Mouse (Mus musculus) testis, adult 2 months (tissue): ENCODE measurements around the gene Taar2. TPM values are rescaled to one million over a fixed set of nuclear protein-coding genes. Genes with fewer than 3 reads are reported as not detected.
A peak's percentile ranks its signal among the peaks of the same experiment; 100 is the strongest.

Experiments
- H3K27ac ChIP-seq: fragments of 200-500 bp; 2 replicates; pipeline ENCODE4 v1.5.1; 2012; ENCODE audit warnings: low read depth, low read length; ENCODE audit not compliant: control insufficient read depth, insufficient read depth
- H3K27me3 ChIP-seq: fragments of 200-500 bp; 2 replicates; pipeline ENCODE4 v1.6.1; 2012; ENCODE audit warnings: mild to moderate bottlenecking, low read length, moderate library complexity; ENCODE audit not compliant: control insufficient read depth, insufficient read depth
- H3K36me3 ChIP-seq: fragments of 200-500 bp; 2 replicates; pipeline ENCODE4 v1.6.1; 2012; ENCODE audit warnings: mild to moderate bottlenecking, low read length; ENCODE audit not compliant: control insufficient read depth, insufficient read depth
- H3K4me1 ChIP-seq: fragments of 200-500 bp; 2 replicates; pipeline ENCODE4 v1.6.1; 2012; ENCODE audit warnings: low read length; ENCODE audit not compliant: control insufficient read depth, insufficient read depth
- H3K4me3 ChIP-seq: fragments of 200-500 bp; 2 replicates; pipeline ENCODE4 v1.5.1; 2012; ENCODE audit warnings: low read depth, mild to moderate bottlenecking, low read length, moderate library complexity, mixed read lengths; ENCODE audit not compliant: control insufficient read depth
- CTCF ChIP-seq: fragments of 200-500 bp; IDR thresholded peaks from 2 replicates; pipeline ENCODE4 v1.5.1; 2012; ENCODE audit warnings: low read depth, mild to moderate bottlenecking, inconsistent platforms, low read length, moderate library complexity; ENCODE audit not compliant: control insufficient read depth, insufficient read depth, insufficient replicate concordance
- POLR2A ChIP-seq: fragments of 200-500 bp; IDR thresholded peaks from 2 replicates; pipeline ENCODE4 v1.6.1; 2012; ENCODE audit warnings: low read depth, mild to moderate bottlenecking, inconsistent platforms, low read length, moderate library complexity; ENCODE audit not compliant: control insufficient read depth
- polyA plus RNA-seq: library from polyadenylated mRNA; depleted of rRNA; stranded (reverse); fragments of >200 nt; gene quantifications from 2 replicates; pipeline ENCODE4 v1.2.3, GENCODE M21; 2012; rRNA removed

The Taar2 gene
- polyA plus RNA-seq, result not detected in 2 replicates

DNA sequence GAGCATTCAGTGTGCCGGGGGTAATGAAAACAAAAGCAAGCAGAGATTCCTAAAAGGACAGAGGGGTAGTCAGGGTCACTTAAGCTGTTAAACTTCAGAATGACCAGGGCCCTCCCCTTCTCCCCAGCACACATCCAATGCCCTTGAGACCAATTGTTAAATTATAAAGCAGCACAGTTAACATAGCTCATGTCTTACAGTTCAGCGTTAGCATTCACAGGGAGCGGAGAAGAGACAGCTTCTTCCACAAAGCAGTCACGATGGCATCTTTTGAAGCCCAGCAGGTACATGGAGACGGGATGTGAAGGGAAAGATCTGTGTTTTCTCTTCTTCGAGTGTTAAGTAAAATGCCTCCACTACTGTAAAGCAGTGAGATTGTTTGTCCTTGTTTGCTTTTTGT, at the start of gene Taar2:
Gene Taar2 (plus strand): TSS at position 261 of the 400 bp plus-strand sequence.
- H3K27me3 ChIP-seq, result no peaks in the 10 kb centered on the region
- TF ChIP-seq CTCF, result no peak
- no peak within 1 kb of the TSS for H3K4me3 ChIP-seq
- peaks cover 3% of the 10 kb centered on the region; the same call in 1 of the 2 replicates for H3K4me1 ChIP-seq
- no peak within 1 kb of the TSS for H3K27ac ChIP-seq
- H3K36me3 ChIP-seq, result no peaks in the 10 kb centered on the region

DNA sequence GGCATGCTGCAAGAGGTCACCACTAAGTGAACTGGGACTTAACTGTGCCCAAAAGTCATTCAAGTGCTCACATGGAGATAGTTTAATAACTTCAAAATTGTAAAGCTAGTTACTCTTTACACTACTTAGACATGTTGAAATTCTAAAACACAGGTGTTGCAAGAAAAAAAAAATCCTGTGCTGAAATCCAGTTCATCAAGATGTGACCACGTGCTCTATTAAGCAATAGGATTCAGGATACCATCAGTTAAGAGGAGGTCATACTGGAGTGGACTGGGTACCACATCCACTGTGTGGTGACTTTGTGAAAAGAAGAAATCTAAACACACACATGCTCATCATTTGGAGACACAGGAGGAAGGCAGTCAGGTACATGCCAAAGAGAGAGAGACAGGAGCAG, 45.4 kb upstream of the Taar2 start:
- no peak for TF ChIP-seq POLR2A
- no peak for TF ChIP-seq CTCF
- no peaks in the 10 kb centered on the region for H3K27me3 ChIP-seq
- H3K27ac ChIP-seq, result no peak overlapping the region
- no peaks in the 10 kb centered on the region for H3K36me3 ChIP-seq
- peaks cover 5% of the 10 kb centered on the region for H3K4me1 ChIP-seq
- no peak overlapping the region for H3K4me3 ChIP-seq

DNA sequence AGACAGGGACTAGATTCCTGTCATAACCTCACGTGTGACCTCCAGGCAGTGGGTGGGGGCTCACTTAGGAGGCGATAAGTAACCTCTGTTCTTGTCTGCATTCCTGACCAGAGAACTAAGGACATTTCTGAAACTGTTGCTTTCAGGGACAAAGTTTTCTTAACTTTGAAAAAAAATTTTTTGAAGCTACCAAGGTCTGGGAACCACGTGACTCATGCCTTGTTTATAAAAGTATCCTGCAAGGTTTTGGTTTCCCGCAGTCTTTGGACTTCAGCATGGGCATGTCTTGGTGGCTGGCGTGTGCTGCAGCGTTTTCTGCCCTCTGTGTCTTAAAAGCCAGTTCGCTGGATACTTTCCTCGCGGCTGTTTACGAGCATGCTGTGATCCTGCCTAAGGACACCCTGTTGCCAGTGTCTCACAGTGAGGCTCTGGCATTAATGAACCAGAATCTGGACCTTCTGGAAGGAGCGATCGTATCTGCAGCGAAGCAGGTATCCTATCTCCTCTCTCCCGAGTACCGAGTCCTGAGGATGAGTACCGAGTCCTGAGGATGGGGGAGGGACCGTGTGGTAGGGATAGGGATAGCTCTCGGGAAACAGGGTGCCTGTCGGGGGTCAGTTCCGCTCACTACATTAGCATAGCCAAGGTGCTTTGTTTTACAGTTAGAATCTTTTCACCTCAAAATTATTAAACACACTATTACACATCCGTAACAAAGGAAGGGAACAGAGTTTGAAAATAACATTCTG, 43.6 kb upstream of the Taar2 start, which contains the start of gene Vnn1:
Gene Vnn1 (plus strand): TSS at position 88 of the 749 bp plus-strand sequence.
- TF ChIP-seq POLR2A (no peak), CTCF (no peak)
- Histone ChIP-seq H3K4me3 (peak within 1 kb of the TSS; percentile 61), H3K4me1 (peaks cover 5% of the 10 kb centered on the region), H3K27me3 (no peaks in the 10 kb centered on the region), H3K36me3 (no peaks in the 10 kb centered on the region), H3K27ac (no peak within 1 kb of the TSS)

DNA sequence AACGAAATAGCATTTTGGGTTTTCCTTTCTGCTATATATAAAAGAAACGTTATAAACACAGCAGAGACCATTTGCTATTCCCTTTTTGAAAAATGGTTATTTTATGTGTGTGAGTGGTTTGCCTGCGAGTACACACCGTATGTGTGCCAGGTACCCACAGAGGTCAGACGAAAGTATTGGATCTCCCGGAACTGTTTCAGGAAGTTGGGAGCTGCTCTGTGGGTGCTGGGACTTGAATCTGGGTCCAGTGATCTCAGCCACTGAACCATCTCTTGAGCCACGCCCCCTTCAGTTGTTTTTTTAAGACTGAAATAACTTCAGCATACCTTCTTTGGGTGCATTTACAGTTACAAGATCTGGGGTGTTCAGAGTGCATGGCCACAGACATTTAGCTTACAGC, 43.0 kb upstream of the Taar2 start:
- Histone ChIP-seq H3K4me1 (peaks cover 5% of the 10 kb centered on the region), H3K27ac (no peak overlapping the region), H3K36me3 (no peaks in the 10 kb centered on the region), H3K27me3 (no peaks in the 10 kb centered on the region), H3K4me3 (no peak overlapping the region)
- TF ChIP-seq CTCF (no peak), POLR2A (no peak)

DNA sequence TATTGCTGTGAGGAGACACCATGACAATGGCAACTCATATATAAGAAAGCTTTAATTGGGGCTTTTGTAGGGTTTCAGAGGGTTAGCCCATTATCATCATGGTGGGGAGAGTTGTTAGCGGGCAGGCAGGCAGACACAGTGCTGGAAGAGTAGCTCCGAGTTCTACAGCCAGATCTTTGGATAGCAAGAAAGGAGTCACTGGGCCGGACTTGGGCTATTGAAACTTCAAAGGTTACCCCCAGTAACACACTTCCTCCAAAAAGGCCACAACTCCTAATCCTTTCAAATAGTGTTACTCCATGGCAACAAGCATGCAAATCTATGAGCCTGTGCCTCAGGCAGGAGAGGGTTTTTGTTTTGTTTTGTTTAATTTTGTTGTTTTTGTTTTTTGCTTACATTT, 37.3 kb upstream of the Taar2 start:
- H3K27ac ChIP-seq, result no peak overlapping the region
- H3K27me3 ChIP-seq, result no peaks in the 10 kb centered on the region
- H3K4me1 ChIP-seq, result peaks cover 2% of the 10 kb centered on the region
- TF ChIP-seq POLR2A, result no peak
- no peak for TF ChIP-seq CTCF
- no peak overlapping the region for H3K4me3 ChIP-seq
- no peaks in the 10 kb centered on the region for H3K36me3 ChIP-seq

DNA sequence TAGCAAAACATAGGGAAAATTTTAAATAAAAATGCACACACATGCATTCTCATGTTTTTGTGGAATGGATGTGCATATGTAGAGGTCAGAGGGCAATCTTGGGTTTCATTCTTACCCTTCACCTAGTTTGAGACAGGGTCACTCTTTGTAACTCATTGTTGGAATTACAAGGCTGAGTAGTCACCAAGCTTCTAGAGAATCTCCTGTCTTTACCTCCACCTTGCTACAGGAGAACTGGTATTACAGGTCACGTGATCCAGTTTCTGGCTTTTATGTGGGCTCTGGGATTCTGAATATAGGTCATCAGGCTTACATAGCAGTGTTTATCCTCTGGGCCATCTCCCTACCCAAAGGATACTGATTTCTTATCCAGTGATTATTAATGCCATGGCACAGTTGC, 32.7 kb upstream of the Taar2 start:
- Histone ChIP-seq H3K27ac (no peak overlapping the region), H3K4me1 (peaks cover 2% of the 10 kb centered on the region), H3K27me3 (no peaks in the 10 kb centered on the region), H3K36me3 (no peaks in the 10 kb centered on the region), H3K4me3 (no peak overlapping the region)
- TF ChIP-seq CTCF (no peak), POLR2A (no peak)

DNA sequence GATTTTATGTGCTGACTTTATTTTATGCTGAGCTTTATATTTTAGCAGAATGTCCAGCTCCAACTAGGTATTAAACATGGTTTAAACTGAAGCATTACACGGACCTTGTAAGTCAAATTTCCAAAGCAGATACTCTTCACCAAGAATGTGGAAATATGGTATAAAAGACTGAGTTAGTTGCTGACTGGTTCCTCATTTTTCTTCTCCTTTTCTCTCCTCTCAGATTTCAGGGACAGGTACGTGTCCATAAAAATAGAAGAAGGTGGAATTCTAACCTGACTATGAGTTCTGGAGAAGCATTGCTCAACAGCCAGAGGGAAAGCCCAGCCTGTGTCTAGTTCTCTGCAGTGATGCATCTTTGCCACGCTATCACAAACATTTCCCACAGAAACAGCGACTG, 18.3 kb upstream of the Taar2 start, which contains the start of gene Taar1:
Gene Taar1 (plus strand): TSS at position 301 of the 400 bp plus-strand sequence.
- TF ChIP-seq CTCF (no peak), POLR2A (no peak)
- H3K27ac ChIP-seq, result no peak within 1 kb of the TSS
- H3K36me3 ChIP-seq, result no peaks in the 10 kb centered on the region
- no peak within 1 kb of the TSS for H3K4me3 ChIP-seq
- no peaks in the 10 kb centered on the region for H3K27me3 ChIP-seq
- H3K4me1 ChIP-seq, result no peaks in the 10 kb centered on the region
